Mouse (Mus musculus): ENCODE results near the gene Gga1.

Gene Gga1

DNA sequence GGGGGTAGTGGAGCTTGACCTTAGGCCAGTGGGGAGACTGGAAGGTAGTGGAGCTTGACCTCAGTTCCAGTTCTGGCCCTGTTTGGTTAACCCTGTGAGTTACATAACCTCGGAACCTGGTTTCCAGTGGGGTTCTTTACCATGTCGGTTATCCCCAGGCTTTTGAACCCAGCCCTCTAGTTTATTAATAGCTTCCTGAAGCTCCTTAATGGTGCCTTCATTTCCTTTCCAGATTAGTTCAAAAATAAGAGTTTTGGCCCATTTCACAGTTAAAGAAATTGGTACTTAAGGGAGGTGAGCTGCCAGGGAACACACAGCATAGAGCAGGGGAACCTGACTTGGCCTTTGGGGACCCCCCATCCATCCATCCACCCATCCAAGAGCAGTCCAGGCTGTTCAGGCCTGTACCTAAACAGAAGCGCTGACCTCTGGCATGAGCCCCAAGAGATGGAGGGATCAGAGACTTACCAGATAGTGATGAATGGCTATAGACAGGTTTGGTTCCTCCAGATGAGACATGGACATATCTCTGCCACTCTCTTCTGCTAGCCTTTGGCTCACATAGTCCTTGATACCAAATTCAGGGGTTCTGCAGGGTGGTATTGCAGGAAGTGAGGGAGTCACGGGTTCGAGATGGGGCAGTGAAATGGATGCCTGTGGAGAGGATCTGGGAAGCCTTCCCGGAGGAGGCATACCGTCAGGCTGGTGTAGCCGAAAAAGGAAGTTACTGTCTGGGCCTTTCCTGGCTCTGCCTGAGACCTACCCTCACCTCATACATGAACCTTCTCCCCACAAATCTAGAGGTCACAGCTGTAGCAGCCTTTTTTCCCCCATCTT lies 38.1 kb downstream of the Gga1 start:
- peak; percentile 52 for DNase-seq

GRCm38 (mm10) chr15:78915660-78916017 lies 38.6 kb downstream of the Gga1 start:
- peak; percentile 70 for DNase-seq

DNA sequence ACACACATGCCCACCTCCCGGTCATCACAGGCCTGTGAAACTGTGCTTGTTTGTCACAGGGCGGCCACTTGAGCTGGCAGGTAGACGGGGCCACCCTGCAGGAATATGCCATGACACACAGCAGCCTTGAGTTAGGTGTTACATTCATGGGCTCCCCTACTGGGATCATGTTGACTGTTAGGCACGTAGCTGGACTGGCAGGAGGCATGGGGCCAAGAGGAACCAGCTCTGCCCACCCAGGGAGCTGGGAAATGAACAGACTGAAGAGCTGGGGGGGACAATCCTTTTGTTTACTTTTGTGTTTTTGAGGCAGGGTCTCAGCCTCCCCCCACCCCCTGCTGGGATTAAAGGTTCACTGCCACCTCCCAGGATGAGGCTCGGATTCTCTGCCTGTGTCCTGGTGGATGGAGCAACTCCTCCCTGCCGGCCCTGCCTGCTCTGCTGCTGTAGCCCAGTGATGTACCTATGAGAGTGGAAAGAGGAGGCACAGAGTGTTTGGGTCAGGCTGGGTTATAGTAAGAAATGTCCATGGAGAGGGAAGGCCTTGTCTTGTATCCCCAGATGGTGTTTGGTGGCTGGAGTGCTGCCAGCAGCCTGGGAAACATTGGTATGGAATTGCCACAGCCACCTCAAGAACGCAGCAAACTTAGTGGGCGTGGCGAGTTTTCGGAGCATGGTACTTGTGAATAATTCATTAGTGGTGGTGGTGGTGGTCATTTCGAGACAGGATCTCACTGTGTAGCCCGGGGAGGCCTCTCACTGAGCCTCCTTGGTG lies 39.2 kb downstream of the Gga1 start:
- peak; percentile 67 for DNase-seq

DNA sequence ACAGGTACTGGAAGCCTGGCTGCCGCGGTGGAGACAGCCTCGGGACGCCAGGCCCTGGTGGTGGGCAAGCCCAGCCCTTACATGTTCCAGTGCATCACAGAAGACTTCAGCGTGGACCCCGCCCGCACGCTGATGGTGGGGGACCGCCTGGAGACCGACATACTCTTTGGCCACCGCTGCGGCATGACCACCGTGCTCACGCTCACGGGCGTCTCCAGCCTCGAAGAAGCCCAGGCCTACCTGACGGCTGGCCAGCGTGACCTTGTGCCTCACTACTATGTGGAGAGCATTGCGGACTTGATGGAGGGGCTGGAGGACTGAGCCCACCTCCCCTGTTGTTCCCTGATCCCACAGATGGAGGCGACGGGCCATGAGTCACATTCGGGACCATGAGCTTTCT lies 41.1 kb downstream of the Gga1 start:
- DNase-seq = no peak

DNA sequence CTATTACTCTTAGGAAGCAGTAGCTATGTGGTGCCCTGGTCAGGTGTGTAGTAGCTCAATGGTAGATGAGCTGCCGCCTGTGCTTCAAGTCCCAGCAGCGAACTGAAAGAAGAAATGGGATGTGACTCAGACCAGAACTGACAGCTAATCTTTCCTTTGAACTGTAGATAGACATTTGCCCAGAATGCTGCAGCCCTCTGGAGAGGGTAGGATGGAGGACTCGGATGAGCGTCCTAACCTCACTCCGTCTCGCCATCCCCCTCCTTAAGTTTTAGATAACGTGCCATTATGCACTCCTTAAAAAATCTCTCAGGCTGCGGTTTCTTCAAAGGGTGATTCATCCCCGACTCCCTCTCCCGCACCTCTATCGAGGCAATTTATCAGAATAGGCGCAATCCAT lies 42.9 kb downstream of the Gga1 start:
- DNase-seq = no peak

GRCm38 (mm10) chr15:78922700-78923099 lies 45.7 kb downstream of the Gga1 start:
- DNase-seq = no peak

DNA sequence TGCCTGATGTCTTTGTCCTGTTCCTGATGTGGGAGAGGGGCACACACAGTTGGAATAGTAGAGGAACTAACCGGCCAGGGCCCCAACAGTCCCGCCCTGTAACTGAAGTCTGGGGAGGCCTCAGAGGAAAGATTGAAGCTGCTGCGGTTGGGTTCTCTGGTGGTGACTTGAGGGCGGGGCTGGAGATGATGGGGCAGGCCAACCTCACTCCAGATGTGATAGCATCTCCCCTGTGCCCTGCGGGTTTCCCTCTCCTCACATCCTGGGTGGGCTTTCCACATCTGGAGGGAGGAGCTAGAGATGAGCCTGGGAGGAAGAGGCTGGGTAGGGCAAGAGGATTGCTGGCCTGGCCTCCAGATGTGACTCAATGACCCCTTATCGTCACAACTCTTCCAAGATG lies 46.6 kb downstream of the Gga1 start:
- no peak for DNase-seq

DNA sequence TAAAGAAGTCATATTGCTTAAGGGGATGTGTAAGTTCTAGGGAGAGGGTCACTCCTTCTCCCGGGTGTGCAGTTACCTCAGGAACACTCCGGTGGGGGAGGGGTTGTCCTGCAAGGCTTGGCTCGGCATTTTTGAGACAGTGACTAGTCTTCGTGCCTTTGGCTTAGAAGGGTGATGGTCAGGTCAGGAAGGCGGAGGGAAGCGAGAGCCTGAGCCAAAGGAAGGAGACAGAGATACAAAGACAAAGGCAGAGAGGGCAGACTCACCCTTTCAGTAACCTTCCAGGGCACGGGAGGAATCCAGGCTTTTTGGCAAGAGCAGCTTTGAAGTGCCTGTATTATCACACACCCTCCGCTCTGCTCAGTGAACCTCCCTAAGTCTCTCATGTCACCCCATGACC lies 48.1 kb downstream of the Gga1 start:
- DNase-seq = no peak

GRCm38 (mm10) chr15:78926021-78926919 lies 49.3 kb downstream of the Gga1 start, which contains the start of gene Lgals1:
TSS of gene Lgals1 (plus strand) at chr15:78926725.
- peak; percentile 74 for DNase-seq

GRCm38 (mm10) chr15:78927021-78927787 lies 50.2 kb downstream of the Gga1 start:
- DNase-seq = no peak

DNA sequence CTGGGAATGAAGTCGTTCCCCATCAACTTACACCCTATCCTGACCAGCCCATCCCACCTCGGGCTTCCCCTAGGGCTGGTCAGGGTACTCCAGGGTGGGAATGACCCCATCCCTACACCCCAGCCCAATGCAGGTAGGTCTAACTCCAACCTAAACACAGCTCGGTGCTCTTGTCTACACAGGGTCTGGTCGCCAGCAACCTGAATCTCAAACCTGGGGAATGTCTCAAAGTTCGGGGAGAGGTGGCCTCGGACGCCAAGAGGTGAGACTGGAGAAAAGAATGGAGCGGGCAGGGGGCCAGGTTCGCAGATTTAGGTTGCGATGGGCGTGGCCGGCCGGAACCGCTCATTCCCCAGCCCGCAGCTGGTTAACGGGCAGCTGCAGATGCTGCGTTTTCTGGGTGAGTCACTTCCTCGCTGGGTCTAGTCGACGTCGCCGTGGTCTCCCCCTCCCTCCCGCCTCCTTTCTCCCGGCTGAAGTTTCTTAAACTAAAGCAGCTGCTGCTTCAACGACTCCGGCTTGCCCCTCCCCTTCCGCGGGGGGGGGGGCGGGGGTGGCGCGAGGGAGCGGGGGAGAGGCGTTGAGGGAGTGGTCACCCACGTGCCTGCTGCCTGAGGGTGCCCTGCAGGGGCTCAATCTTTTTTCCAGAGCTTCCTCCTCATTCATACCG lies 50.9 kb downstream of the Gga1 start:
- no peak for DNase-seq

- no peak for DNase-seq
Observed at GRCm38 (mm10) chr15:78928539-78928938, 51.5 kb downstream of the Gga1 start.

DNA sequence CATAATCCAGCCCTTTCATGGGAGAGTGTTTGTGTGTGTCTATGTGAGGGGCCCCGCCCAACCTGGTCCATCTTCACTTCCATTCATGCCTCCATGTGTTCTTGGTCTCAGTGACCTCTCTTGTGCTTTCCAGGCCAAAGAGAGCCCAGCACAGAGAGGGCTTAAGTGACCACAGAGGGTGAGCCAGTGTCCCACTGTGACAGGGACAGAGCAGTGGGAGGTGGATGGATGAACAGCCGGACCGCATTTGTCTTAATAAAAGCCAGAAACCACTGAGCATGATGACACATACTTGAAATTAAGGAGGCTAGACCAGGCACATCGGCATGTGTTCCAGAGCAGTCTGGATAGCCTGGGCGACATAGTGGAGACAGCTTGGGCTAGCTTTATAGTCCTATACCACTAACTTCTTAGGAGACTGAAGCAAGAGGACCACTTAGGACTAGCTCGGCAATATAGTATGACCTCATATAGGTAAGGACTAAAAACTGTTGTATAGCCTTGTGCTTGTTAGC lies 53.3 kb downstream of the Gga1 start:
- no peak for DNase-seq

GRCm38 (mm10) chr15:78930801-78931426 lies 53.9 kb downstream of the Gga1 start:
- no peak for DNase-seq

- DNase-seq = no peak
Observed at GRCm38 (mm10) chr15:78931577-78931976, 54.6 kb downstream of the Gga1 start.

GRCm38 (mm10) chr15:78934784-78935320 lies 57.9 kb downstream of the Gga1 start, which contains the start of gene Nol12:
TSS of gene Nol12 (plus strand) at chr15:78934933.
- DNase-seq = peak; percentile 87

DNA sequence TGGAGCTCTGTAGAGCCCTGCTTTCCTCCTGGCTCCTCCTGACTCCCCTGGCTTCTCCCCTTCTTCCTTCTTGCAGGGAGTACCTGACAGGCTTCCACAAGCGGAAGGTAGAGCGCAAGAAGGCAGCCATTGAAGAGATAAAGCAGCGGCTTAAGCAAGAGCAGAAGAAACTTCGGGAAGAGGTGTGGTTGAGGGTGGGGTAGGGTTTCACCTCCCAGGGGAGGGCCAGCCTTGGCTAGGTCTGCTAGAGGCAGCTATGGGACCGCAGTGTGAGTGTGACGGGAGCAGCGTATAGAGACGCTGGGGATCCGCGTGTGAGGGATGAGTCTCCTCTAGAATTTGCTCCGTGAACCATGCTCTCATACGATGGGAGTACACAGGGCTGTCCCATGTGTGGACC lies 59.4 kb downstream of the Gga1 start:
- DNase-seq = no peak

- DNase-seq = no peak
Observed at GRCm38 (mm10) chr15:78937311-78937710, 60.3 kb downstream of the Gga1 start.

DNA sequence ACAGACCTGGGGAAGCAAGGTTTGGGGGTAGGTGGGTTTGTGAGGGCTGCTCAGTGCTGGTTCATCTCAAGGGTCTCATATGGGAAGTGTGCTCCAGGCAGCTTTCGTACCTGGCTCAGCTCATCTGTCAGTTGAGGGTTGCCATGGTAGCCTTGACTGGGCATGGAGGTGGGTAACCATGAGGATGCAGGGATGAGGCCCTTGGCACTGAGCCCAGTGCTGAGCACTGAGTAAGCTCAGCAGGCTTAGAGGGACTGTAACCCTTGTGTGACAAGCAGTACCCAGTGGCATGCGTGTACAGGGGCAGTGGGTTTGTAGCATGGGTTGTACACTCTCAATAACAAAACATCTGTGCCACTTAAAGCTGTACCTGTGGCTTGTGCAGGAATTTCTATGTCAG lies 61.0 kb downstream of the Gga1 start:
- no peak for DNase-seq

GRCm38 (mm10) chr15:78940325-78940724 lies 63.3 kb downstream of the Gga1 start:
- DNase-seq = no peak

DNA sequence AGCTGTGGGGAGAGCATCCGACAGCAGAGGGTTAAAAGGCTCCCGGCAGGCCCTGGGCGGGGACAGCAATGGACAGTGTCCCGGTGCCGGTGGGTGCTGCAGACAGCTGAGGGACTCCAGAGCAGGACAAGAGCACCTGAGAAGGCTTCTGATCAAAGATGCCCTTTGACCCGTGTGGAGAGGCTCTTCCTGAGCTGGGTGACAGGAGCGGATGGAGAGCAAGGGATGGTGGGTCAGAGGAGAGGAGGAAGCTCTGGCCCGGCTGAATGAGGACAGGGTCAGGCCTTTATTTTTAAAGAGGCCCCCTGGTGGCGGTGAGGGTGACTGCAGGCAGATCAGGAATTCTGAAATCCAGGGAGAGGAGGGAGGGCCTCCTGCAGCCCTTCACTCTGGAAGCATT lies 65.7 kb downstream of the Gga1 start:
- DNase-seq = peak; percentile 89
